Mouse (Mus musculus) olfactory bulb, adult 2 months (tissue): ENCODE measurements at regions not wholly inside any gene's neighbourhood (a gene's known extent, or its start where the extent isn't known, plus 50 kb on each side); places are given as distances from the start of the nearest gene placed in this dataset.

Experiments
- CTCF ChIP-seq: fragments of 200-500 bp; IDR thresholded peaks from 2 replicates; pipeline ENCODE4 v1.5.1; 2012; ENCODE audit warnings: low read depth, mild to moderate bottlenecking, low read length, moderate library complexity; ENCODE audit not compliant: insufficient read depth
- POLR2A ChIP-seq: fragments of 200-500 bp; IDR thresholded peaks from 2 replicates; pipeline ENCODE4 v1.6.1; 2012; ENCODE audit warnings: mild to moderate bottlenecking, low read depth, low read length, moderate library complexity; ENCODE audit not compliant: insufficient read depth

DNA sequence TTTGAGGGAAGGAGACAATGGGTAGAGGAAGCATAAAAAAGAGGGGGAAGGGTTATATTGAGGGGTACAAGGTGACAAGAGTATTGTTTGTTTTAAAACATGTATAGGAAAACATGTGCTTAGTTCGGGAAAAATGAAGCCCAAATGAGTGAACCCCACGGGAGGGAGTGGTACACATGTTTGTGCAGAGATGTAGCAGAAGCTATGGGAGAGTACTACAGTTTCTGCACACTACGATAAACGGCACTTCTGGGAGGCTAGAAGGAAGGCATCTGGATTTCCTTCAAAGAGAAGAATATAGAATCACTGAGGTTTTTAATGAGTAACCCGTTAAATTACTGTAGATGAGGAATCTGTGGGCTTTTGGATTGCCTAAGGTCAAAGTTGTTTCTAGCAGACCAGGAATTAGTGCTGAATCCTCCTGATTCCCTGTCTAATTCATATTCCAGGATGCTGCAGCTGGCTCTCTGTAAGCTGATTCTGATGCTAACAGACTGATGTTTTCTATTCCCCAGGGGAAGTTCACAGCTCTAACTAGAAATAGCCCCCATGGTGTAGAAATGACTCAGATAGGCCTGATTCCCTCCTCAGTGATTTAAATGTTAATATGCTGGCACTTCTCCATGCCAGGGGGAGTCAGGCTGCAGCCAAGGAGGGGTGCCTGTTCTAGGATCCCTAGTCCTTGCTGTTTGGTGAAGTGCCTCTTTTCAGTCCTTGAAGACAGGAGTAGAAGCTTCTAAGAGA is 391.2 kb upstream of the Sel1l start:
- TF ChIP-seq POLR2A (no peak), CTCF (no peak)
